Mouse (Mus musculus): ENCODE results near the gene Zfp146.

DNA sequence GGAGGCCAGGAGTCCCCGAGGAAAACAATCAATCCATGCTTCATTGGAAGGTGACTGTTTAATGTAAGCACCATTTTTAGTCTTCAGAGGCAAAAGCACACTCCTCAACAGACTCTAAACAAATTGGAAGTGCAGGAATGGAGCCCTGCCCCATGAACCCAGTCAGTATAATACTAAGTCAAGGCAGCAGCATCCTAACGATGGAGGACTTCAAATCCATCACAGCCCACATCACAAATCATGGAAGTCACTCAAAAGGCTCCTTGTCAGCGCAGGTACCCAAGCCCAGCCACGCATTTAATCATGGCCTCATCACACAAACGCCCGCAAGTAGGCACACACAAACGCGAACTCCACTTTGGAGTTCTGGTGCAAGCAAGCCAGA, 26.4 kb downstream of the Zfp146 start:
- TF ChIP-seq POLR2A (IDR thresholded peaks at IDR 0.05; ENCODE audit: low read depth, low read length) (no peak), CTCF (IDR thresholded peaks at IDR 0.05; ENCODE audit: extremely low read depth, insufficient read depth, insufficient read length, insufficient replicate concordance) (no peak)

All from spleen, adult 2 months (tissue).